Mouse (Mus musculus) liver, adult 2 months (tissue): ENCODE results near the gene Usp53.

Experiments used
- CTCF ChIP-seq: fragments of 200-500 bp; IDR thresholded peaks from 2 replicates; pipeline ENCODE4 v1.5.1; 2011; ENCODE audit warnings: low read depth, low read length, control low read depth
- POLR2A ChIP-seq: fragments of 200-500 bp; IDR thresholded peaks from 2 replicates; pipeline ENCODE4 v1.6.1; 2011; ENCODE audit warnings: low read length, control low read depth; ENCODE audit not compliant: insufficient read depth; ENCODE audit errors: extremely low read depth

GRCm38 (mm10) chr3:123018792-123019191 lies 34.5 kb upstream of the Usp53 start:
- no peak for TF ChIP-seq POLR2A
- no peak for TF ChIP-seq CTCF
